Mouse (Mus musculus): Measurements from ENCODE around the gene Prkab1.
A peak's percentile ranks its signal among the peaks of the same experiment; 100 is the strongest.

Prkab1 gene

DNA sequence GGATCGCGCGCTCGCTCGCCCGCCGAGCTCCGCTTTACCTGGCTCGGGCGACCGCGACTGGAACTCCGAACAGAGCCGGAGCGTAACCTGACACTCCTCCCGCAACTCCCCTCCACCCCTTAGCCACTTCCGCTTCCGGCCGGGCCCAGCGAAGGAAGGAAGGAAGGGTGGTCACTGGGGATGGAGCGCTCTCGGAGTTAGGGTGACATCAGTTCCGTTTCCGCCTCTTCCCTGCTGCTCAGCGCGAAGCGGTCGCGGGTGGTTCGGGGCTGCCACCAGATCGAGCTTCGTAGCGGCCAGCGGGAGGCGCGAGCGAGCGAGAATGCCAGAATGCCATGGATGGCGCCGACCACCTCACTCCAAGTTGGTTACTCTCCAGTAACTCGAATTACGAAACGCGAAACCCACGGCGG, at the start of gene Prkab1:
Gene Prkab1 (minus strand): TSS at position 182 of the 413 bp plus-strand sequence.
- peak; percentile 87 for DNase-seq (ENCODE audit: extremely low spot score, low read depth, low spot score)

DNA sequence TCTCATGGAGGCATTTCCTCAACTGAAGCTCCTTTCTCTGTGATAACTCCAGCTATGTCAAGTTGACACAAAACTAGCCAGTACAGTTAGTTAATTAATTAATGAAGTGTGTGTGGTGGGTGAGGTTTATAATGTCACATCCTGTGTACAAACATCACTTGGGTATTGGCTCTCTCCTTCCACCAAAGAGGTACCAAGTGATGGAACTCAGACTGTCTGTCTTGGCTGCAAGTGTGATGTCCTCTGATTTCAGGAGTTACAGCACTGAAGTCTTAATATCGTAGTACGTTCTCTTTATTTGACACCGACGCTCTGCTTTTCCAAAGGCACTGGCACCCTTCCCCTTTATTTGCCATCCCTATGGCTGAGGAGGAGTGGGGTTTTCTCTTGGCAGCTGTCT, 45.3 kb upstream of the Prkab1 start:
- no peak for DNase-seq (ENCODE audit: extremely low spot score, low read depth, low spot score)

- no peak for DNase-seq (ENCODE audit: extremely low spot score, low read depth, low spot score)
Observed at GRCm38 (mm10) chr5:116052826-116053225, 28.5 kb upstream of the Prkab1 start.

GRCm38 (mm10) chr5:116052171-116052570, 27.9 kb upstream of the Prkab1 start:
- DNase-seq (ENCODE audit: extremely low spot score, low read depth, low spot score), result no peak

- no peak for DNase-seq (ENCODE audit: extremely low spot score, low read depth, low spot score)
Observed at GRCm38 (mm10) chr5:116049821-116050220, 25.5 kb upstream of the Prkab1 start.

- DNase-seq (ENCODE audit: extremely low spot score, low read depth, low spot score), result no peak
Observed at GRCm38 (mm10) chr5:116048321-116048720, 24.0 kb upstream of the Prkab1 start.

DNA sequence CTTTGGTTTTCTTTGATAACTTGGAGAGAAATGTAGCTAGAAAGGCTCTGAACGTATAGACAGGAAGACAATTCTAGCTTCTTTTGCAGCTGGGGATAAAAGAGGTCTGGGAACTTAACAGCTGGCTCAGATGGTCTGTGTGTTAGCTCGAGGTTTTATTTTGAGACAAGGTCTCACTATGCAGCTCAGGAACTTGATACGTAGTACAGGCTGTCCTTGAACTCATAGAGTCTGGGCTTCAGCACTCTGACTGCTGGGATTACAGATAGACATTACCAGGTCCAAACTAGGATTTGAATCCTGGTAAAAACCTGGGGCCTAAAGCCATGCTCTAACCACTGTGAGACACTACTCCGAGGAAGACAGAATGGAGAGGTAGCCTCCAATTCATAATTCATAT, 21.9 kb upstream of the Prkab1 start:
- DNase-seq (ENCODE audit: extremely low spot score, low read depth, low spot score), result no peak

GRCm38 (mm10) chr5:116045581-116045980, 21.3 kb upstream of the Prkab1 start:
- DNase-seq (ENCODE audit: extremely low spot score, low read depth, low spot score), result no peak

- DNase-seq (ENCODE audit: extremely low spot score, low read depth, low spot score), result no peak
Observed at GRCm38 (mm10) chr5:116042241-116042640, 17.9 kb upstream of the Prkab1 start.

GRCm38 (mm10) chr5:116039706-116040105, 15.4 kb upstream of the Prkab1 start:
- DNase-seq (ENCODE audit: extremely low spot score, low read depth, low spot score), result no peak

DNA sequence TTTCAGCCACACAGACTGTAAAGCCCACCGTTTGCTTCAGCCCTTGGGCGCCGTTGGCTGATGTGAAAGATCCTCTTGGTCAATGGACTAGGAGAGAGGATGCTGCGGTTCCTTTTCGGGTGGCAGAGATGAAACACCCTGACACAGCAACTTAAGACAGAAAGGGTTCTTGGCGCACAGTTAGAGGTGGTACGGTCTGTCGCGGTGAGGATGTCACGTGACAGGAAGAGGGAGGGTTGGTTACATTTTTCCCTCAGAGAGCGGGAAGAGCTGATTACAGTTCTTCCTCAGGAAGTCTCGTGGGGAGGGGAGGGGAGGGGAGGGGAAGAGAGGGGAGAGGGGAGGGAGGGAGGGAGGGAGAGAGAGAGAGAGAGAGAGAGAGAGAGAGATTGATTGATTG, 13.4 kb upstream of the Prkab1 start:
- DNase-seq (ENCODE audit: extremely low spot score, low read depth, low spot score), result no peak

GRCm38 (mm10) chr5:116036465-116036864, 12.2 kb upstream of the Prkab1 start:
- DNase-seq (ENCODE audit: extremely low spot score, low read depth, low spot score), result no peak

- DNase-seq (ENCODE audit: extremely low spot score, low read depth, low spot score), result peak; percentile 49
Observed at GRCm38 (mm10) chr5:116031190-116031577, 6.9 kb upstream of the Prkab1 start.

DNA sequence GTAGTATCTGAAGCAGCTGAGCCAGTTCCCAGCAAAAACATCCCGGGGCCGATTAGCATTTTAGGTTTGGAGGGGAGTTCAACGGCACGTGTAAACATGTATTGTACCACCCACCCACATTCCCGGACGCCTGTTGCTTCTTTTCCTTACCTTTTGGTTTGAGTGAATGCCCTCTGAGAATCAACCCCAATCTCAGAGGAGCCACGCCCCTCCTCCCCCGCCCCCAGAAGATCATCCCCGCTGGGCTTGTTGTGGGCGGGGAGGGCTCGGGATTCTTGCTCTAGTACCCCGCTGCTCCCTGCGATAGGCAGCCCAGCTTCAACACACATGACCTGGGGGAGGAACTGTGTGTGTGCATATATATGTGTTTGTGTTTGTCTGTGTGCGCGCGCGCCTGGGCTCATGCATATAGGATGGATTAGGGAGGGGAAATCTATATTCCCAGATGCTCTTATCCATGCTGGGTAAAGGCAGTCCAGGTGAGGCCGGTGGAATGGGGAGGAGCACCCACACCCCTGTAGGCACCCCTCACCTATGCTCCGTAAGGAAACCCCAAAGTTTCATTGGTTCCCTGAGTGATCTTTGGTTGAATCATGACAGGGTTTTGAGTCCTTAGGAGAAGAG, 6.4 kb upstream of the Prkab1 start:
- DNase-seq (ENCODE audit: extremely low spot score, low read depth, low spot score), result no peak

DNA sequence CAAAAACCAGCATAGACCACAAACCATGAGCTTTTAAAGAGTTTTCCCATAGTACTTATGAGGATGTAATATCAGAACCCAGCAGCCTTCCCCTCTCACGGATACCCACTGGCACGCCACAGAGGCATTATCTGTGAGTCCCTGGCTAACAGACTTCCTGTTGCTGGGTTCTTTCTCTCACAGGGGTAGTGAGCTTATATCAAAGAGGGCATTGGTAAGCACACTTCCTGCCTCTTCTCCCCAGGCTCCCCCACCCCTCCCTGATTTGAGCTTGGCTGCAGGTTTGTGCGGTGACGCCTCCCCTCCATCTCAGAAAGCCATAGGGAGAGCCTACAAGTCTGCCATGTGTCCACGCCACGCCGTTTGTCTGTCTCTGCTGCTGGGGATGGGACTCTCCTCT, 4.8 kb upstream of the Prkab1 start:
- DNase-seq (ENCODE audit: extremely low spot score, low read depth, low spot score), result no peak

DNA sequence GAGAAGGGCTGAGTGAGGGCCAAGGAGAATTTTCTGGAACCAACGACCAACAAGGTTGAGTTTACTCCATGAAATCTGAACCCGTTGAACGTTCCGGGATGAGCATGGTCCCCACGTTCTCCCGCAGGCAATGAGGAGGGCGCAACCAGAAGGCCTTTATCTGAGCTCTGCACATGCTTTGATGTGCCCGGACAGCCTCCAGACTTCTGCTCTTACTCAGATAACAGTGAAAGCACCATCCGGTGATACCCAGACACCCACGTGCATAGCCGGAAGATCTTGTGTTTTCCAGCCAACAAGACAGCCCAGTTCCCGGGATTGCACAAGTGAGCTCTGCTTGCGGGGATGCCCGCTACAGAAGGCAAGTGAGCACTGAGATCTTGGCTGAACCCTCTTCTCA, 2.3 kb upstream of the Prkab1 start:
- no peak for DNase-seq (ENCODE audit: extremely low spot score, low read depth, low spot score)

DNA sequence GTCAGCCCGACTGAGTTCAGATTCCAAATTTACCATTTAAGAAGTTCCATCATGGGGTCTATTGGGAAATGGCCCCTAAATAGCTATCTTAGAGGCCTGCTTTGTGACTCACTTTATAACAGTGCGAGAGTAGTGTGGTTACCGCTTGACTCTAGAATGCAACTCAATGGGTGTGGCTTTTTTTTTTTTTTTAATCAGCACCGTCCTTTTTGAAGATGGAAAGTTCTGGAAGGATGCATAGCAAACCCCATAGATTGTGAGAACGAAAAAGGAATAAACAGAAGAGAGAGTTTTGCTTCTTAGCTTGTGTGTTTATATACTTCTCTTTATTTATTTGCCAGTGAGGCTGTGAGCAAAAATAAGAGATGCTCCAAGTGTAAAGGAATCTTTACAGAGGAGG, 1.8 kb upstream of the Prkab1 start:
- no peak for DNase-seq (ENCODE audit: extremely low spot score, low read depth, low spot score)

DNA sequence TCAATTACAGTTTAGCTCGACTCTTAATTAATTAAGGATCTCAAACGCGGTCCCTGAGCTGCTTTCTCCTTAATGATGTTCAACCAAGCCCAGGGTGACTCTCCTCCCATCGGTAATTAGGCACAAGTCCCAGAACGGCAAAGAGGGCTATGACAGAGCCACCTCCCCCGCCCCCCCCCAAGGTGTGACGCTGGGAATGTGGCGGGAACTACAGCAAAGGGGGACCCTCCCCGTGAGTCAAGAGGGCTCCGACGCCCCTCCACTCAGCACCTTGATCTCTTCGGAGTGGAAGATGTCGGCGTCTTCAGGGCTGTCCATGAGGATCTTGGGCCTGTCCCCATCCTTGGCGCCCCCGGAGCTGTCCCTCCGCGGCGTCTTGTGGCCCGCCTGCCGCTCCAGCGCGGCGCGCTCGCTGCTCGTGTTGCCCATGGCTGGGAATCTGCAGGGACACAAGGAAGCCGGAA, 455 bp downstream of the Prkab1 start:
- DNase-seq (ENCODE audit: extremely low spot score, low read depth, low spot score), result no peak

GRCm38 (mm10) chr5:116023251-116023661, 1.1 kb downstream of the Prkab1 start:
- no peak for DNase-seq (ENCODE audit: extremely low spot score, low read depth, low spot score)

GRCm38 (mm10) chr5:116022658-116023200, 1.6 kb downstream of the Prkab1 start:
- no peak for DNase-seq (ENCODE audit: extremely low spot score, low read depth, low spot score)

GRCm38 (mm10) chr5:116022131-116022530, 2.2 kb downstream of the Prkab1 start:
- DNase-seq (ENCODE audit: extremely low spot score, low read depth, low spot score), result no peak

DNA sequence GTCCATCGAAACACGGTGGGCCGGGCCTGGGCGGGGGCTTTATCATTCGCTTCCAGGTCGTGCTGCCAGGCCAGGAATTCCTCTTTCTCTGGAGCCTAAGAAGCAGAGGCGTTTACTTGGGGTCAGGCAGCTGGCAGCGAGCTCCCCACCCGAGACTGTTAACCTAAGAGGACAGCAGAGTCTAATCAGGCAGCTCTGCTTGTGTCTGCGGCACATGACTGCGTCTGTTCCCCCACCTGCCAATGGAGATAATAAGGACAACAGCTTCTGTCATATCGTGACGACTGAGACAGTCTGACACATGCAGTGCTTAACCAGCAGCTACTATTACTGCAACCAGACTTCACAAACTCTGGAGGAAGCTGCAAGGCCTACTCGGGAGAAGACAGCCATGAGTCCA, 2.8 kb downstream of the Prkab1 start:
- DNase-seq (ENCODE audit: extremely low spot score, low read depth, low spot score), result no peak

DNA sequence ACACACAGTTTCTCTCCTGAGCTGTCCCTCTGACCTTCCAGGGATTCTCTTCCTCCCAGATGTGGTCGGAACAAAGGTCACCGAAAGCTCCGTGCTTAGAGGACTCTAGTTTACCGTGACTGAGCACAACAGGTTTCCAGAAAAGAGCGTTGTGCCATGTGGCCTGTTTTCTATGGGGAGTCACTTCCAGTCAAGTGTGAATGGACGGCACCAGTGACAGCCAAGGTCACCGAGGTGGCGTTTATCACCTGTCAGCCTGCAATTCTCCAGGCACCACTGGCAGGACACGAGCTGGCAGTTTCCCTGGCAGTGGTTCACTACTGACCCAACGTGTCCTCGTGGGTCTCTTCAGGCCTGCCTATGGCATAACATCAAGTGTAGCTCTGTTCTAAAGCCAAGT, 4.9 kb downstream of the Prkab1 start:
- no peak for DNase-seq (ENCODE audit: extremely low spot score, low read depth, low spot score)

All from hindlimb bud, embryonic 11.5 days (tissue).